Mouse (Mus musculus) adrenal gland, adult 10 weeks (tissue): ENCODE results near the gene Cbl. TPM values are rescaled to one million over a fixed set of nuclear protein-coding genes. Genes with fewer than 3 reads are reported as not detected.

Experiments
- polyA plus RNA-seq: library from polyadenylated mRNA; stranded (reverse); fragments of 350-450 nt; fragmentation: Illumina TruSeq; extraction: RNeasy Lipid Tissue Mini Kit (QIAGEN cat#74804); gene quantifications from one replicate; pipeline ENCODE4 v1.2.3, GENCODE M21; 2014; ENCODE audit warnings: low read depth, low replicate concordance

Gene Cbl
- polyA plus RNA-seq, result 31.5 TPM

DNA sequence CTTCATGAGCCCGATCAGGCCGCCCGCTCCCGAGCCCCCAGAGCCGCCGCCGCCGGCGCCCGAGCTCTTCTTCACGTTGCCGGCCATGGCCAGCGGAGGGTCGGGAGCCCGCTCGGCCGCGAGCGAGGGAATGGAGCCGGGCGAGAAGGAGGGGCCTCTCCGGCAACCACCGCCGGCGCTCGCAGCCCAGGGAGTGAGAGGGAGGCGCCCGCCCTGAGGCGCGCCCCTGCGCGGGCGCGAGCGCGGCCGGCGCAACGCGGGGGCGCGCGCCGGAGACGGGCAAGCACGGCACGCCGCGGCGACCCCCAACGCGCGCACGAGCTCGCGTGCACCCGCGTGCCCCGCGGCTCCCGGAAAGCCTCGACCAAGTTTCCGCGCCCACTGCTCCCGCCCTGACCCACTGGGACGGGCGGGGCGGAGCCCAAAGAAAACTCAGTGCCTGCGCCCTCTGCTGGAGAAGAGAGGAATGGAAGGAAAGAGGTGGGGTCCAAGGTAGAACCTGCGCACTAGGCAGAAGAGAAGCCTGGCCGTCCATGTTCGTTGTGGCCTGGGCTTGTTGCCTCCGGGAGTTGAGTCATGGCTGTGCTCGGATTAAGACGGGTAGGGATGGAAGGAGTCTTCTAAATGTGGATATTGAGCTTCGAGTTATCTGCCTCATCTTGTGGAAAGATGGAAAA is at the start of gene Cbl:
Cbl (minus strand) TSS at position 248 of the 677 bp plus-strand sequence.

DNA sequence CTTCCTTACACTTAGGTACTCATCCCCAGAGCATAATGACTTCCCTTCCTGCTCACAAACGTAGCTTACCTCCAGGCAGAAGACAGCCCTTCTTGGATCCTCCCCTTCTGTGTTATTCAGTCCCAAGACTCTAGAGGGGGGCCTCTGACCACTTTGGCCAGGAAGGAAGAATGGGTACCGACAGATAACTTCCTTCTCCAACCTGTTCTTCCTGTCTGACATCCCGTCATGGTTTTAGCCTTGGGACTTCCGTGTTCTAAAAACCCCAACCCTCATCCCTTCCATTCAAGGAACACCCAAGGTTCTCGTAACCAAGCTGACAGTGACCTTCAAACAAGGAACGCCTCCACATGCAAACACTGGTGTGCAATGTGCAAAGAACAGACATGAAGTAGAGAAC is 34.6 kb upstream of the Cbl start, which contains the start of gene Nlrx1:
Nlrx1 (minus strand) TSS at position 168 of the 400 bp plus-strand sequence.

DNA sequence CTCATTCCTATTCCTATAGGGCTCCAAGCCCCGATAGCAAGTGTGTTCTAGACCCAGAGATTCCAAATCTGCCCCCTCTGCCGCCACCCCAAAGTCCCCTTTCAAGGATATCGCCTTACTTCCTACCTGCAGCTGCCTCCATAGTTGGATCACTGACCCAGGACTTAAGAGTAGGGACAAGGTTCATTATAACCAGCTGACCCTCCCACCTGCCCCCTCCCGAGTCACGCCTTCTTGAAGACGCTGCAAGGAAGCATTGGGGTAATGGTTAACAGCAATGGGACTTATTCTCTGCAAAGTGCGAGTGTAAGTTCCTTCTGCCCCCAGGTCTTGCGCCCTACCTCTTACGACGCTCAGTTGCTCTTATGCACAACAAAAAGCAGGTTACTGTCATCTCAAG is 17.5 kb upstream of the Cbl start, which contains the start of gene Pdzd3:
Pdzd3 (minus strand) TSS at position 158 of the 400 bp plus-strand sequence.

DNA sequence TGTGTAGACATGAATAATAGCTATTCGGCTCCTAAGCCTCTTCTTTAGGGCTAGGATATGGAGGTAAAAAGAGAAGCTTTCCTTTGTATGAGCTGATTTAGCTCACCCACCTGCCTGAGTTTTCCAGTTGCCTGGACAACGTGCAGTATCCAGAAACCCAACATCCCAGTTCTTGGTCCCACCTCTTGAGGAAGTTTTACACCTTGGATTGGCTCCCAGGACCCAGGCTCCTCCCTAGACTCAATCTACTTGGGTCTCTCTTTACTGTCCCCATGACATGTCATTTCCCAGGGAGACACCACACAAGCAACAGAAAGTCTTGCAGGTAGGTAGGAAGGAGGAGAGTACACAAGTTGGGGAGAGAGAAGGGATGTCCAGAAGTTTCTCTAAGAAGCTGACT is 6.5 kb upstream of the Cbl start, which contains the start of gene Ccdc153:
Ccdc153 (plus strand) TSS at position 278 of the 400 bp plus-strand sequence.

DNA sequence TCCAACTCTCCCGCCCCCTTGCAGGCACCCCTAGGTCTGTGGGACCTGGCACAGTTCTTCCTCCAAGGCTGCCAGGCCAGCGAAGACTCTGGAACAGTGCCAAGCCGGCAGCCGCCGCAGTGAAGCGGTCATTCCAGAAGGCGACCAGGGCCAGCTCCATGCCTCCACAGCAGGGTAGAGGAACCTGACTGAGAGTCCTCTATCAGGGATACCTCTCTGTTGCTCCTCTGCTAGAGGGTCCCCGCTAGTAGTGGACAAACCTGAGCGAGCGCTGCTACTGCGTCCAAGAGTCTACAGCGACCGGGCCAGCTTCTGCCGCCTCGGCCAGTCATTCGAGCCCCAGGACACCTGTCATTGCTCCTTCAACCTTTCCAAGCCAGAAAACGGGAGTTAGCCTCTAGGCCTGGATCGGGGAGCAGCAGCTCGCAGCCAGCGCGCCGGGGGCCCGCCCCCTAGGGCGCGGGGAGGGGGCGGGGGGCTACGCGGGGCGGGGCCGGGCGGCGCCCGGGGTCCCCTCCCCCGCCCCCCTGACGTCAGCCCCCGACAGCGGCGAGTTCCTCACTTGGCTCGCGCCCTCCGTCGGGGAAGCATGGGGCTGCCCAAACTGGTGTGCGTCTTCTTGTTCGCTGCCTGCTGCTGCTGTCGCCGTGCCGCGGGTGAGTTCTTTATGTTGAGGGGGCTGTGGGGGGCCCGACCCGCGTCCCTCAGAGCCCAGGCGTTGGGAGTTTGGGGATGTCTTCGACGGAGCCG is 99.6 kb downstream of the Cbl start, which contains the start of gene Mcam:
Mcam (plus strand) TSS at position 369 of the 750 bp plus-strand sequence.

DNA sequence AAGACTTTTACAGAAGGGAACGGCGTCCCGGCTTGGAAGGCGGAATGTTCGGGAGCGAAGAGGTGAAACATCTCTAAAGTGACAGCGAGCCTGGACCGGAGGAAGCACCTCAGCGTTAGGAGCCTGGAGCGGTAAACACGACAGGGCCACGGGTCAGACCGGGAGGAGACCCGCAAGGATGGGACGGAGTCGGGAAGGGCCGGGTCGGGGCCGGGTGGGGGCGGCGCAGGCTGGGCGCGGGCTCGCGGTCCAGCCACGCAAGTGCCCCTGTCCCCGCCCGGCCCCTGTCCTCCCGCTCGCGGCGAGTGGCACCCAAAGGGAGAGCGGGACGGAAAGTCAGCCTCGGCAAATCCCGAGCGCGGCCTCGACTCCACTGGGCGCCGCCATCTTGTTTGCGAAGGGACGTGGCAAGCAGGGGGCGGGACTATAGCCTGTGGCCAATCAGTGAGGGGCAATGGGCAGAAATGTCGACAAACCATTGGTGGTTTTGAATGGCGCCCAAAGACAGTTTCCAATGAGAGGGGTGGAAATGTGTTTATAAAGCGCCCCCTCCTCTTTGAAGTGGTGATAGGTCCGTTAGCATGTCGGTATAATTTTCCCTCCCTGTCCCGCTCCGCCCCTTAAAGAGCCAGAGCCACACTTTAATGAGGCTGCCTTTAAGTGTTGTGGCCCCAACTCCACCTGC is 120.6 kb downstream of the Cbl start, which contains the start of the genes Gm49380 and Rnf26:
Gm49380 (minus strand) TSS at position 396 of the 685 bp plus-strand sequence.
Rnf26 (minus strand) TSS at position 413 of the 685 bp plus-strand sequence.

DNA sequence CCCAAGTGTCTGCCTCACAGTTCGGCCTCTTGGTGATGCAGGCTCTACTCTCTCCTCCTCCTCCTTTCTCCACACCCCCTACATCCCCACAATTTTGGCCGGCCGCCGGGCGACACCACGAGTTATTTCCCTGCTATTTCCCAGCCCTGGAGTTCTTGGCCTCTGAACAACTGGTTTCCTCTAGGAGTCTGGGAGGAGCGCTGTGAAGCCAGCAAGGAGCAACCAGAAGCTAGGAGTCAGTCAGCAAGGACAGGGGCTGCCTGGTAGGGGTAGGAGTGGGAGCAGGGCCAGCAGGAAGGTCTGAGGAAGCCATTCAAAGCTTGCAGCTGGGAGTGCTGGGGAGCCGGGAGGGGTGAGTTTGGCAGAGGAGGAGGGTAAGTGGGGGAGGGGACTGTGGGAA is 126.7 kb downstream of the Cbl start, which contains the start of gene C1qtnf5:
C1qtnf5 (plus strand) TSS at position 136 of the 400 bp plus-strand sequence.

DNA sequence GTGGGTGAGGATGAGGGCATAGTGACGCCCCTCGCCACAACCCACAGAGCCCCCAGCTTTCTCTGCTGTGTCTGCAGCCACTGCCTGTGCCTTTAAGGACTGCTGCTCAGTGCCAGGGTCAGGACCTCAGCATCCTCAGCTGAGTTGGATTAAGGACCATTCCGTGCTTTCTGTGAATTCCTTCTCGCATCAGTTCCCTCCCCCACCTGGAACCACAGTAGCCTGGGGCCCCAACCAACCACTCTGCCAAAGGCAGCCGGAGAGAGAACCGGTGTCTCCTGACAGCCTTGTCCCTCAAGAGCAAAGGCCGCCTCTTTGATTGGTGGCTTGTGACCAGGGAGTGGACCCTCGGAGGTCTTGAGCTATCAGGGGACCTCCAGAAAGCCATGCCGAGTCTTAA is 132.4 kb downstream of the Cbl start, which contains the start of gene Mfrp:
Mfrp (plus strand) TSS at position 240 of the 400 bp plus-strand sequence.

Other genes with a start within 250 kb of the Cbl start
- gene Thy1, start 190.7 kb downstream of the Cbl start, polyA plus RNA-seq, result 3.5 TPM
- 7.9 TPM for gene Usp2, start 167.0 kb downstream of the Cbl start, polyA plus RNA-seq
- gene Mfrp, start 132.3 kb downstream of the Cbl start, polyA plus RNA-seq, result not detected
- not detected for gene C1qtnf5, start 126.8 kb downstream of the Cbl start, polyA plus RNA-seq
- gene Gm49380, start 120.5 kb downstream of the Cbl start, polyA plus RNA-seq, result 0.87 TPM
- 2.0 TPM for gene Rnf26, start 120.5 kb downstream of the Cbl start, polyA plus RNA-seq
- gene Mcam, start 99.6 kb downstream of the Cbl start, polyA plus RNA-seq, result 10.1 TPM
- gene Ccdc153, start 6.6 kb upstream of the Cbl start, polyA plus RNA-seq, result not detected
- gene Pdzd3, start 17.4 kb upstream of the Cbl start, polyA plus RNA-seq, result not detected
- gene Nlrx1, start 34.5 kb upstream of the Cbl start, polyA plus RNA-seq, result 0.35 TPM
- 1.7 TPM for gene Abcg4, start 54.6 kb upstream of the Cbl start, polyA plus RNA-seq
- gene Hinfp, start 71.6 kb upstream of the Cbl start, polyA plus RNA-seq, result 17.7 TPM
- 2.2 TPM for gene C2cd2l, start 86.2 kb upstream of the Cbl start, polyA plus RNA-seq
- gene Dpagt1, start 92.0 kb upstream of the Cbl start, polyA plus RNA-seq, result 12.7 TPM
- 2.9 TPM for gene H2afx, start 100.6 kb upstream of the Cbl start, polyA plus RNA-seq
- 50.5 TPM for gene Hmbs, start 110.2 kb upstream of the Cbl start, polyA plus RNA-seq
- 25.8 TPM for gene Vps11, start 127.6 kb upstream of the Cbl start, polyA plus RNA-seq
- 25.3 TPM for gene Hyou1, start 145.4 kb upstream of the Cbl start, polyA plus RNA-seq
- gene Slc37a4, start 162.8 kb upstream of the Cbl start, polyA plus RNA-seq, result 4.2 TPM
- 681 TPM for gene Rps25, start 173.1 kb upstream of the Cbl start, polyA plus RNA-seq
- 64.7 TPM for gene Trappc4, start 173.6 kb upstream of the Cbl start, polyA plus RNA-seq
- 7.0 TPM for gene Ccdc84, start 184.5 kb upstream of the Cbl start, polyA plus RNA-seq
- gene Foxr1, start 207.1 kb upstream of the Cbl start, polyA plus RNA-seq, result not detected
- not detected for gene Upk2, start 220.9 kb upstream of the Cbl start, polyA plus RNA-seq
- gene Bcl9l, start 248.8 kb upstream of the Cbl start, polyA plus RNA-seq, result 1.7 TPM